Mouse (Mus musculus) CH12.LX (cell line): ENCODE results near the gene Ptprr. TPM values are rescaled to one million over a fixed set of nuclear protein-coding genes. Genes with fewer than 3 reads are reported as not detected.

Source experiments
- DNase-seq: peaks from one replicate; pipeline ENCODE4 v3.0.0-alpha.2; 2013; ENCODE audit errors: extremely low read depth
- H3K27ac ChIP-seq: 2 replicates; pipeline ENCODE4 v1.5.1; 2012; ENCODE audit warnings: low read depth, mild to moderate bottlenecking, control low read depth, moderate library complexity; ENCODE audit not compliant: insufficient read depth
- H3K27me3 ChIP-seq: replicated peaks from 2 replicates; pipeline ENCODE3; 2012; ENCODE audit warnings: inconsistent platforms
- H3K36me3 ChIP-seq, 2 experiments: replicated peaks in 1 of 2; 2 replicates each; pipeline versions ENCODE3 to v1.6.1; 2012; ENCODE audit warnings: inconsistent platforms in 1 of 2, low read length in 1 of 2, mild to moderate bottlenecking in 1 of 2, mixed read lengths in 1 of 2, moderate library complexity in 1 of 2; ENCODE audit not compliant: control insufficient read depth in 1 of 2, insufficient read depth in 1 of 2
- H3K4me1 ChIP-seq, 2 experiments: 2 replicates each; pipeline ENCODE4 v1.6.1; 2012; ENCODE audit warnings: inconsistent platforms in 1 of 2, moderate library complexity in 1 of 2; ENCODE audit not compliant: insufficient read depth in 2 of 2, control insufficient read depth in 1 of 2
- H3K4me2 ChIP-seq: 2 replicates; pipeline ENCODE4 v1.6.1; 2012; ENCODE audit warnings: low read depth, mild to moderate bottlenecking, control low read depth; ENCODE audit not compliant: poor library complexity, insufficient read depth, severe bottlenecking
- H3K4me3 ChIP-seq, 3 experiments: fragments of 150-350 bp in 1 of 3; sonication (generic) in 1 of 3; replicated peaks in 1 of 3; 2 replicates each; pipeline versions ENCODE3 to v1.5.1; 2011 to 2012; ENCODE audit warnings: low read depth in 2 of 3, low read length in 2 of 3, mild to moderate bottlenecking in 2 of 3, moderate library complexity in 2 of 3, control low read depth in 1 of 3, improper control_type of control experiment in 1 of 3, inconsistent platforms in 1 of 3, mixed read lengths in 1 of 3; ENCODE audit not compliant: poor library complexity in 1 of 3
- H3K79me2 ChIP-seq: replicated peaks from 2 replicates; pipeline ENCODE4 v1.6.1; 2012; ENCODE audit warnings: mild to moderate bottlenecking, moderate library complexity; ENCODE audit not compliant: control insufficient read depth, poor library complexity, insufficient read depth, severe bottlenecking; ENCODE audit errors: extremely low read depth
- H3K9ac ChIP-seq: 2 replicates; pipeline ENCODE4 v1.6.1; 2012; ENCODE audit warnings: low read depth, mild to moderate bottlenecking, control low read depth, moderate library complexity; ENCODE audit not compliant: insufficient read depth
- H3K9me3 ChIP-seq: replicated peaks from 2 replicates; pipeline ENCODE3; 2012; ENCODE audit warnings: low read length, inconsistent platforms, mixed read lengths
- BHLHE40 ChIP-seq: IDR thresholded peaks from 2 replicates; pipeline ENCODE4 v1.6.1; 2011; ENCODE audit warnings: mild to moderate bottlenecking, low read depth, low read length, improper control_type of control experiment
- E2F4 ChIP-seq: IDR thresholded peaks from 2 replicates; pipeline ENCODE4 v1.6.1; 2011; ENCODE audit warnings: low read depth, low read length, improper control_type of control experiment; ENCODE audit not compliant: insufficient replicate concordance
- ELF1 ChIP-seq: IDR thresholded peaks from 2 replicates; pipeline ENCODE4 v1.6.1; 2014; ENCODE audit warnings: low read depth, mild to moderate bottlenecking, inconsistent platforms, low read length, improper control_type of control experiment
- EP300 ChIP-seq: IDR thresholded peaks from 2 replicates; pipeline ENCODE4 v1.6.1; 2011; ENCODE audit warnings: low read length, improper control_type of control experiment
- ETS1 ChIP-seq: conservative IDR thresholded peaks from 2 replicates; pipeline ENCODE4 v1.6.1; 2012; ENCODE audit warnings: low read depth, mild to moderate bottlenecking, inconsistent platforms, low read length, improper control_type of control experiment, moderate library complexity
- GABPA ChIP-seq: IDR thresholded peaks from 2 replicates; pipeline ENCODE4 v1.6.1; 2012; ENCODE audit warnings: low read depth, low read length, improper control_type of control experiment, inconsistent platforms; ENCODE audit not compliant: insufficient replicate concordance
- HCFC1 ChIP-seq: IDR thresholded peaks from 2 replicates; pipeline ENCODE4 v1.6.1; 2012; ENCODE audit warnings: low read depth, mild to moderate bottlenecking, inconsistent platforms, low read length, improper control_type of control experiment
- IRF4 ChIP-seq: IDR thresholded peaks from 2 replicates; pipeline ENCODE4 v1.6.1; 2014; ENCODE audit warnings: low read depth, mild to moderate bottlenecking, inconsistent platforms, low read length, improper control_type of control experiment
- JUN ChIP-seq: IDR thresholded peaks from 2 replicates; pipeline ENCODE4 v1.6.1; 2011; ENCODE audit warnings: low read depth, mild to moderate bottlenecking, low read length, improper control_type of control experiment, moderate library complexity; ENCODE audit not compliant: insufficient read depth
- KAT2A ChIP-seq: IDR thresholded peaks from 2 replicates; pipeline ENCODE4 v1.6.1; 2012; ENCODE audit warnings: low read length, improper control_type of control experiment, inconsistent platforms; ENCODE audit not compliant: insufficient replicate concordance
- MAFK ChIP-seq: IDR thresholded peaks from 2 replicates; pipeline ENCODE4 v1.6.1; 2011; ENCODE audit warnings: low read length, improper control_type of control experiment; ENCODE audit not compliant: insufficient replicate concordance
- MAX ChIP-seq: IDR thresholded peaks from 2 replicates; pipeline ENCODE4 v1.6.1; 2011; ENCODE audit warnings: low read length, improper control_type of control experiment
- MAZ ChIP-seq: IDR thresholded peaks from 2 replicates; pipeline ENCODE4 v1.6.1; 2012; ENCODE audit warnings: low read depth, mild to moderate bottlenecking, inconsistent platforms, low read length, improper control_type of control experiment, moderate library complexity
- MEF2A ChIP-seq: IDR thresholded peaks from 2 replicates; pipeline ENCODE4 v1.6.1; 2014; ENCODE audit warnings: low read depth, mild to moderate bottlenecking, inconsistent platforms, low read length, improper control_type of control experiment, borderline replicate concordance
- MYC ChIP-seq: IDR thresholded peaks from 2 replicates; pipeline ENCODE4 v1.6.1; 2011; ENCODE audit warnings: low read depth, mild to moderate bottlenecking, improper control_type of control experiment, low read length
- NRF1 ChIP-seq: IDR thresholded peaks from 2 replicates; pipeline ENCODE4 v1.6.1; 2014; ENCODE audit warnings: low read depth, mild to moderate bottlenecking, inconsistent platforms, low read length, improper control_type of control experiment, moderate library complexity
- PAX5 ChIP-seq: IDR thresholded peaks from 2 replicates; pipeline ENCODE4 v1.6.1; 2012; ENCODE audit warnings: low read length, inconsistent platforms, mixed read lengths
- POLR2AphosphoS2 ChIP-seq: IDR thresholded peaks from 2 replicates; pipeline ENCODE4 v1.6.1; 2011; ENCODE audit warnings: low read depth, low read length, improper control_type of control experiment
- RCOR1 ChIP-seq: conservative IDR thresholded peaks from 2 replicates; pipeline ENCODE4 v1.6.1; 2012; ENCODE audit warnings: low read depth, mild to moderate bottlenecking, inconsistent platforms, low read length, improper control_type of control experiment
- SIN3A ChIP-seq: IDR thresholded peaks from 2 replicates; pipeline ENCODE4 v1.6.1; 2012; ENCODE audit warnings: low read length, improper control_type of control experiment, inconsistent platforms
- SMC3 ChIP-seq: IDR thresholded peaks from 2 replicates; pipeline ENCODE4 v1.6.1; 2011; ENCODE audit warnings: low read depth, low read length, improper control_type of control experiment
- TBP ChIP-seq: conservative IDR thresholded peaks from 2 replicates; pipeline ENCODE4 v1.6.1; 2011; ENCODE audit warnings: low read depth, low read length, improper control_type of control experiment
- USF1 ChIP-seq: IDR thresholded peaks from 2 replicates; pipeline ENCODE4 v1.6.1; 2014; ENCODE audit warnings: low read depth, mild to moderate bottlenecking, inconsistent platforms, low read length, improper control_type of control experiment
- USF2 ChIP-seq: conservative IDR thresholded peaks from 2 replicates; pipeline ENCODE4 v1.6.1; 2011; ENCODE audit warnings: low read depth, low read length, improper control_type of control experiment
- ZC3H11A ChIP-seq: IDR thresholded peaks from 2 replicates; pipeline ENCODE4 v1.6.1; 2012; ENCODE audit warnings: low read depth, mild to moderate bottlenecking, inconsistent platforms, low read length, improper control_type of control experiment
- ZKSCAN1 ChIP-seq: IDR thresholded peaks from 2 replicates; pipeline ENCODE4 v1.6.1; 2012; ENCODE audit warnings: low read depth, inconsistent platforms, low read length, improper control_type of control experiment, borderline replicate concordance
- dilution Hi-C: fragments of 300-500 bp; cut with MboI; formaldehyde crosslinking; loops from 2 replicates; pipeline ENCODE4 v1.14.3; 2020; ENCODE audit warnings: low sequenced_read_pairs; ENCODE audit not compliant: extremely low pct_unique_long_range_greater_than_20kb, extremely low pct_ligation_motif_present
- in situ Hi-C: fragments of 300-500 bp; cut with MboI; formaldehyde crosslinking; loops from 3 replicates; pipeline ENCODE4 v1.14.3; 2019; ENCODE audit warnings: low sequenced_read_pairs, low pct_ligation_motif_present, low pct_unique_long_range_greater_than_20kb, mixed read lengths
- polyA plus RNA-seq: library from polyadenylated mRNA; unstranded; fragments of >175 nt; gene quantifications from 2 replicates; pipeline ENCODE4 v1.2.1, GENCODE M21; 2012; ENCODE audit warnings: low read depth; ENCODE audit not compliant: insufficient read length
- total RNA-seq, 2 experiments: library from RNA; depleted of rRNA; stranded (reverse); fragments of 300-350 nt in 1 of 2; fragments of >200 nt in 1 of 2; gene quantifications; 2 replicates each; pipeline ENCODE4 v1.2.3; 2012 to 2014

Ptprr gene
- total and polyA plus RNA-seq, 3 experiments, result 0.51 to 1.9 (median 0.81) TPM

- Histone ChIP-seq H3K4me3 (no peak overlapping the region), H3K4me1 (no peaks in the 10 kb centered on the region), H3K9ac (no peak overlapping the region), H3K79me2 (no peaks in the 10 kb centered on the region), H3K9me3 (no peaks in the 10 kb centered on the region), H3K27me3 (no peaks in the 10 kb centered on the region), H3K36me3 (no peaks in the 10 kb centered on the region), H3K27ac (no peak overlapping the region), H3K4me2 (no peak overlapping the region)
- TF ChIP-seq POLR2AphosphoS2 (no peak), MAX (no peak), ZKSCAN1 (no peak), SIN3A (no peak), MAFK (no peak), HCFC1 (no peak), NRF1 (no peak), TBP (no peak), RCOR1 (no peak), SMC3 (no peak), BHLHE40 (no peak), EP300 (no peak), ZC3H11A (no peak), KAT2A (no peak)
- dilution Hi-C loops, result no loop called here
- no peak for DNase-seq
- in situ Hi-C loops, result loop anchor here (10.0 kb wide), 1 partner anchor 119 kb away; no protein-coding TSS in a partner anchor
These were observed 187.8 kb downstream of the Ptprr start for GRCm38 (mm10) chr10:116205580-116206358.

- Histone ChIP-seq H3K4me1 (no peaks in the 10 kb centered on the region), H3K79me2 (no peaks in the 10 kb centered on the region), H3K27me3 (no peaks in the 10 kb centered on the region), H3K36me3 (no peaks in the 10 kb centered on the region), H3K9me3 (no peaks in the 10 kb centered on the region), H3K9ac (no peak overlapping the region), H3K27ac (no peak overlapping the region), H3K4me2 (no peak overlapping the region), H3K4me3 (no peak overlapping the region)
- in situ Hi-C loops, result loop anchor here (10.0 kb wide), 1 partner anchor 118 kb away; no protein-coding TSS in a partner anchor
- dilution Hi-C loops, result no loop called here
- no peak for DNase-seq
- no peak for TF ChIP-seq MEF2A
- no peak for TF ChIP-seq ELF1
- TF ChIP-seq PAX5, result no peak
- no peak for TF ChIP-seq IRF4
- no peak for TF ChIP-seq JUN
- no peak for TF ChIP-seq BHLHE40
- TF ChIP-seq KAT2A, result no peak
- no peak for TF ChIP-seq USF2
- TF ChIP-seq EP300, result no peak
- no peak for TF ChIP-seq HCFC1
- no peak for TF ChIP-seq USF1
- TF ChIP-seq MYC, result no peak
- TF ChIP-seq ETS1, result no peak
- no peak for TF ChIP-seq GABPA
- TF ChIP-seq E2F4, result no peak
- no peak for TF ChIP-seq MAZ
- no peak for TF ChIP-seq SMC3
- TF ChIP-seq MAX, result no peak
These were observed 188.4 kb downstream of the Ptprr start for GRCm38 (mm10) chr10:116206449-116206848.
